Mouse (Mus musculus) kidney, embryonic 14.5 days (tissue): ENCODE measurements around the gene Rpl3. TPM values are rescaled to one million over a fixed set of nuclear protein-coding genes. Genes with fewer than 3 reads are reported as not detected.

Source experiments
- ATAC-seq: fragments of 200-750 bp; cut with Nextera tagmentation; 2 replicates; pipeline ENCODE4 v1.8.0; 2017; ENCODE audit warnings: moderate number of reproducible peaks, mild to moderate bottlenecking, moderate TSS enrichment, moderate library complexity; ENCODE audit not compliant: low FRiP score, low TSS enrichment
- H3K27ac ChIP-seq: fragments of 300-500 bp; sonication (generic); 2 replicates; pipeline ENCODE4 v1.5.1; 2014; ENCODE audit warnings: low read depth, mild to moderate bottlenecking, low read length, moderate library complexity, mixed read lengths
- H3K27me3 ChIP-seq: fragments of 300-500 bp; sonication (generic); 2 replicates; pipeline ENCODE4 v1.6.1; 2014; ENCODE audit warnings: mild to moderate bottlenecking, low read length; ENCODE audit not compliant: control insufficient read depth, insufficient read depth
- H3K36me3 ChIP-seq: fragments of 300-500 bp; sonication (generic); 2 replicates; pipeline ENCODE4 v1.6.1; 2014; ENCODE audit warnings: low read length, mixed read lengths; ENCODE audit not compliant: control insufficient read depth, insufficient read depth
- H3K4me1 ChIP-seq: fragments of 300-500 bp; sonication (generic); 2 replicates; pipeline ENCODE4 v1.6.1; 2014; ENCODE audit warnings: low read length, mixed read lengths; ENCODE audit not compliant: control insufficient read depth, insufficient read depth
- H3K4me2 ChIP-seq: fragments of 300-500 bp; sonication (generic); replicated peaks from 2 replicates; pipeline ENCODE4 v1.6.1; 2014; ENCODE audit warnings: low read depth, mild to moderate bottlenecking, low read length
- H3K4me3 ChIP-seq: fragments of 300-500 bp; sonication (generic); 2 replicates; pipeline ENCODE4 v1.5.1; 2014; ENCODE audit warnings: mild to moderate bottlenecking, low read length
- H3K9ac ChIP-seq: fragments of 300-500 bp; sonication (generic); 2 replicates; pipeline ENCODE4 v1.6.1; 2014; ENCODE audit warnings: low read depth, mild to moderate bottlenecking, low read length, moderate library complexity
- H3K9me3 ChIP-seq: fragments of 300-500 bp; sonication (generic); 2 replicates; pipeline ENCODE4 v1.6.1; 2016; ENCODE audit warnings: low read length; ENCODE audit not compliant: control insufficient read depth
- WGBS: fragments of 180-500 bp; shearing (Covaris S2); extraction: QIAGEN DNeasy Blood & Tissue Kit; methylation state at CpG from one replicate; pipeline ENCODE4 v1.1.7; 2014; 5-methylcytosine and 5-hydroxymethylcytosine counted together
- polyA plus RNA-seq: library from polyadenylated mRNA; unstranded; fragments of >200 nt; fragmentation: Nextera tagmentation; extraction: Ambion mirVana; gene quantifications from 2 replicates; pipeline ENCODE4 v1.2.1, GENCODE M21; 2014

The Rpl3 gene
- polyA plus RNA-seq, 1 experiment from 2014 or later, result 1,409 TPM

- WGBS, result 39% methylated on average over 7 of the region's 7 CpGs
- Histone ChIP-seq H3K9ac (no peak overlapping the region), H3K27me3 (no peaks in the 10 kb centered on the region), H3K4me2 (no peak overlapping the region), H3K27ac (peak overlapping the region; percentile 13; the same call in 1 of the 2 replicates), H3K4me1 (no peaks in the 10 kb centered on the region; the same call in 1 of the 2 replicates), H3K36me3 (no peaks in the 10 kb centered on the region), H3K4me3 (no peak overlapping the region), H3K9me3 (no peaks in the 10 kb centered on the region)
- ATAC-seq, result peak; percentile 37; the same call in 1 of the 2 replicates
These were observed 32.1 kb downstream of the Rpl3 start for GRCm38 (mm10) chr15:80059606-80060005.

- Histone ChIP-seq H3K36me3 (no peaks in the 10 kb centered on the region), H3K4me2 (no peak overlapping the region), H3K27me3 (no peaks in the 10 kb centered on the region), H3K4me1 (no peaks in the 10 kb centered on the region; the same call in 1 of the 2 replicates), H3K9me3 (no peaks in the 10 kb centered on the region), H3K9ac (no peak overlapping the region), H3K4me3 (no peak overlapping the region), H3K27ac (no peak overlapping the region)
- no peak for ATAC-seq
- WGBS, result 84% methylated on average over 7 of the region's 7 CpGs
These were observed 33.5 kb downstream of the Rpl3 start for GRCm38 (mm10) chr15:80058151-80058550.

- 86% methylated on average over 7 of the region's 7 CpGs for WGBS
- H3K36me3 ChIP-seq, result no peaks in the 10 kb centered on the region
- no peaks in the 10 kb centered on the region for H3K4me1 ChIP-seq
- H3K27ac ChIP-seq, result no peak overlapping the region
- H3K4me3 ChIP-seq, result no peak overlapping the region
- H3K27me3 ChIP-seq, result no peaks in the 10 kb centered on the region
- H3K4me2 ChIP-seq, result no peak overlapping the region
- no peak overlapping the region for H3K9ac ChIP-seq
- H3K9me3 ChIP-seq, result no peaks in the 10 kb centered on the region
- ATAC-seq, result peak; percentile 26; the same call in 1 of the 2 replicates
These were observed 37.5 kb downstream of the Rpl3 start for GRCm38 (mm10) chr15:80054034-80054710.

- ATAC-seq, result no peak
- Histone ChIP-seq H3K27ac (no peak overlapping the region), H3K36me3 (no peaks in the 10 kb centered on the region), H3K4me3 (no peak overlapping the region), H3K27me3 (no peaks in the 10 kb centered on the region), H3K9ac (no peak overlapping the region), H3K9me3 (no peaks in the 10 kb centered on the region), H3K4me2 (no peak overlapping the region), H3K4me1 (no peaks in the 10 kb centered on the region)
- 78% methylated on average over 8 of the region's 8 CpGs for WGBS
These were observed 38.2 kb downstream of the Rpl3 start for GRCm38 (mm10) chr15:80053381-80054033.

GRCm38 (mm10) chr15:80051782-80052181 lies 39.9 kb downstream of the Rpl3 start:
- 65% methylated on average over 9 of the region's 9 CpGs for WGBS
- Histone ChIP-seq H3K9me3 (no peaks in the 10 kb centered on the region), H3K9ac (no peak overlapping the region), H3K36me3 (no peaks in the 10 kb centered on the region), H3K4me1 (no peaks in the 10 kb centered on the region), H3K27me3 (no peaks in the 10 kb centered on the region), H3K4me3 (no peak overlapping the region), H3K4me2 (no peak overlapping the region), H3K27ac (no peak overlapping the region)
- no peak for ATAC-seq

- H3K9ac ChIP-seq, result no peak overlapping the region
- H3K4me1 ChIP-seq, result no peaks in the 10 kb centered on the region
- no peaks in the 10 kb centered on the region for H3K27me3 ChIP-seq
- no peak overlapping the region for H3K4me3 ChIP-seq
- peak overlapping the region; percentile 49 for H3K27ac ChIP-seq
- H3K36me3 ChIP-seq, result no peaks in the 10 kb centered on the region
- 73% methylated on average over 19 of the region's 19 CpGs for WGBS
- H3K4me2 ChIP-seq, result no peak overlapping the region
- no peaks in the 10 kb centered on the region for H3K9me3 ChIP-seq
- ATAC-seq, result no peak
These were observed 40.4 kb downstream of the Rpl3 start for GRCm38 (mm10) chr15:80051092-80051761.

GRCm38 (mm10) chr15:80050093-80050492 lies 41.6 kb downstream of the Rpl3 start:
- H3K27ac ChIP-seq, result peak overlapping the region; percentile 37; the same call in 1 of the 2 replicates
- H3K9me3 ChIP-seq, result peaks cover 6% of the 10 kb centered on the region; the same call in 1 of the 2 replicates

GRCm38 (mm10) chr15:80047973-80048372 lies 43.7 kb downstream of the Rpl3 start:
- H3K4me2 ChIP-seq, result no peak overlapping the region
- H3K27me3 ChIP-seq, result no peaks in the 10 kb centered on the region
- H3K4me1 ChIP-seq, result no peaks in the 10 kb centered on the region
- H3K4me3 ChIP-seq, result no peak overlapping the region
- WGBS, result 44% methylated on average over 5 of the region's 5 CpGs
- H3K9me3 ChIP-seq, result peaks cover 6% of the 10 kb centered on the region; the same call in 1 of the 2 replicates
- H3K36me3 ChIP-seq, result no peaks in the 10 kb centered on the region
- H3K27ac ChIP-seq, result no peak overlapping the region
- ATAC-seq, result no peak
- no peak overlapping the region for H3K9ac ChIP-seq

More at GRCm38 (mm10) chr15:80050093-80050492, 41.6 kb downstream of the Rpl3 start:
- WGBS, result 63% methylated on average over 4 of the region's 4 CpGs
- H3K36me3 ChIP-seq, result no peaks in the 10 kb centered on the region
- no peak for ATAC-seq
- no peaks in the 10 kb centered on the region for H3K4me1 ChIP-seq
- H3K4me2 ChIP-seq, result no peak overlapping the region
- no peak overlapping the region for H3K4me3 ChIP-seq
- no peak overlapping the region for H3K9ac ChIP-seq
- no peaks in the 10 kb centered on the region for H3K27me3 ChIP-seq

GRCm38 (mm10) chr15:80047242-80047641 lies 44.4 kb downstream of the Rpl3 start:
- Histone ChIP-seq H3K9me3 (peaks cover 6% of the 10 kb centered on the region; the same call in 1 of the 2 replicates), H3K4me2 (no peak overlapping the region), H3K4me3 (no peak overlapping the region), H3K27ac (no peak overlapping the region), H3K4me1 (no peaks in the 10 kb centered on the region), H3K36me3 (no peaks in the 10 kb centered on the region), H3K9ac (no peak overlapping the region), H3K27me3 (no peaks in the 10 kb centered on the region)
- no peak for ATAC-seq
- WGBS, result 44% methylated on average over 2 of the region's 2 CpGs
